Mouse (Mus musculus): Measurements from ENCODE around the gene Gm17728. TPM values are rescaled to one million over a fixed set of nuclear protein-coding genes. Genes with fewer than 3 reads are reported as not detected.

Gene Gm17728
- polyA plus RNA-seq (2012; rRNA removed; ENCODE audit: low replicate concordance), result not detected in 2 replicates

GRCm38 (mm10) chr17:9421760-9422159 lies at the start of gene Gm17728:
Gene Gm17728, plus strand, starts transcription at chr17:9422060.

Other genes starting within 250 kb of the Gm17728 start
- gene Pabpc6, start 247.7 kb downstream of the Gm17728 start, polyA plus RNA-seq (2012; rRNA removed; ENCODE audit: low replicate concordance), result not detected in 2 replicates